Mouse (Mus musculus) erythroblast, embryonic 14.5 days (primary cell): Measurements from ENCODE around the gene Csnk1g2. TPM values are rescaled to one million over a fixed set of nuclear protein-coding genes. Genes with fewer than 3 reads are reported as not detected.

Source experiments
- H3K27me3 ChIP-seq: 2 replicates; pipeline ENCODE4 v1.6.1; 2012; ENCODE audit warnings: inconsistent platforms; ENCODE audit not compliant: control insufficient read depth
- H3K36me3 ChIP-seq: 2 replicates; pipeline ENCODE4 v1.6.1; 2012; ENCODE audit warnings: mild to moderate bottlenecking, inconsistent platforms; ENCODE audit not compliant: control insufficient read depth
- H3K4me1 ChIP-seq: 2 replicates; pipeline ENCODE4 v1.6.1; 2012; ENCODE audit warnings: inconsistent platforms; ENCODE audit not compliant: control insufficient read depth
- H3K4me3 ChIP-seq: replicated peaks from 2 replicates; pipeline ENCODE3; 2012; ENCODE audit warnings: moderate library complexity, mild to moderate bottlenecking, inconsistent platforms
- H3K9me3 ChIP-seq: 2 replicates; pipeline ENCODE4 v1.6.1; 2012; ENCODE audit warnings: low read length, inconsistent platforms, mixed read lengths; ENCODE audit not compliant: control insufficient read depth
- GATA1 ChIP-seq: IDR thresholded peaks from 2 replicates; pipeline ENCODE4 v1.6.1; 2012; ENCODE audit warnings: low read length, inconsistent platforms, mixed read lengths
- TAL1 ChIP-seq: IDR thresholded peaks from 3 replicates; pipeline ENCODE4 v1.6.1; 2012; ENCODE audit warnings: low read length, inconsistent platforms, mixed read lengths
- polyA plus RNA-seq: library from polyadenylated mRNA; stranded (reverse); fragments of >175 nt; gene quantifications from 2 replicates; pipeline ENCODE4 v1.2.3, GENCODE M21; 2012

Csnk1g2 gene
- polyA plus RNA-seq, 1 experiment, result 33.9 TPM

DNA sequence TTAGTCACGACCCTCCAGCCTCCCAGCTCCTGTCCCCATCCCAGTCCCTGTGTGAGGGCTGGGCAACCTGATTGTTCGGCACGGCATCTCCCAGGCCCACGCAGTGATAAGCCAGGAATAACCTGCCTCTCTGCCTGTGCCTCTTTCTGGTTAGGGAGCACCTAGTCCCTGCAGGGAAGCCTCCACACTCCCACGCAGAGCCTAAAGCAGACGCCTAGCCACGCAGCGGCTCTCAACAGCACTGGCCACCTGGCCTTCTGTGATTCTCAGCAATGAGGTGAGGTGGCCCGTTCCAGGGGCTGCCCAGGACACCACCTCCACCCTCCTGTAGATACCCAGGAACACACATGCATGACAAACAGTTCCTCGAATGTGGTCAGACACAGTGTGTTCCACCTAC is 27.8 kb downstream of the Csnk1g2 start:
- no peaks in the 10 kb centered on the region for H3K9me3 ChIP-seq
- H3K4me3 ChIP-seq, result no peak overlapping the region
- TF ChIP-seq GATA1, result no peak
- no peaks in the 10 kb centered on the region for H3K27me3 ChIP-seq
- peaks cover 38% of the 10 kb centered on the region for H3K4me1 ChIP-seq
- H3K36me3 ChIP-seq, result peaks cover 15% of the 10 kb centered on the region

DNA sequence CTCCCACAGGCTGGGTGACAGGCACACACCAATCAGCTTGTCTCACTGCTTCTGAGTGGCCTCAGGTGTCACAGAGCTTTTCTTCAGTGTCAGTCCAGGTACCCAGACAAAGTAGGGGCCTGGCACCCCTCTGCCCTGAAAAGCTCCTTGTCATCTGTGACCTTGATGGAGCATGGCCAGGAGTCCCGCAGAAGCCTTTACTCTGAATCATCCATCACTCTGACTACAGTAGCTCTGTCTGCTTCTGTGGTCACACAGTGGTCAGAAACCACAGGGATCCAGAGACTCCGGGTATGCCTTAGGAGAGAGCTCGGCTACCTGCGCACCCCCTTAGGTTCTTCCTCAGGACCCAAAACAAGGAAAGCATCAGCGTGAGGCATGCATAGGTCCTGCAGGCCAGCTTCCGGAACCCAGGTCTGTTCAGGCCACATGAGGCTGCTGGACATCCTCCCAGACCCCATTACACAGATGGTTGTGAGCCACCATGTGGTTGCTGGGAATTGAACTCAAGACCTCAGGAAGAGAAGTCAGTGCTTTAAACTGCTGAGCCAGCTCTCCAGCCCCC is 30.6 kb downstream of the Csnk1g2 start:
- Histone ChIP-seq H3K36me3 (peaks cover 8% of the 10 kb centered on the region), H3K9me3 (no peaks in the 10 kb centered on the region), H3K4me3 (no peak overlapping the region), H3K27me3 (no peaks in the 10 kb centered on the region), H3K4me1 (peaks cover 64% of the 10 kb centered on the region)
- TF ChIP-seq GATA1, result no peak
- no peak for TF ChIP-seq TAL1

GRCm38 (mm10) chr10:80654866-80655265 is 32.2 kb downstream of the Csnk1g2 start:
- H3K4me3 ChIP-seq, result peak overlapping the region; percentile 5
- no peaks in the 10 kb centered on the region for H3K27me3 ChIP-seq
- H3K4me1 ChIP-seq, result peaks cover 71% of the 10 kb centered on the region
- H3K9me3 ChIP-seq, result no peaks in the 10 kb centered on the region
- TF ChIP-seq GATA1, result no peak
- no peak for TF ChIP-seq TAL1
- peaks cover 5% of the 10 kb centered on the region; the same call in 1 of the 2 replicates for H3K36me3 ChIP-seq

DNA sequence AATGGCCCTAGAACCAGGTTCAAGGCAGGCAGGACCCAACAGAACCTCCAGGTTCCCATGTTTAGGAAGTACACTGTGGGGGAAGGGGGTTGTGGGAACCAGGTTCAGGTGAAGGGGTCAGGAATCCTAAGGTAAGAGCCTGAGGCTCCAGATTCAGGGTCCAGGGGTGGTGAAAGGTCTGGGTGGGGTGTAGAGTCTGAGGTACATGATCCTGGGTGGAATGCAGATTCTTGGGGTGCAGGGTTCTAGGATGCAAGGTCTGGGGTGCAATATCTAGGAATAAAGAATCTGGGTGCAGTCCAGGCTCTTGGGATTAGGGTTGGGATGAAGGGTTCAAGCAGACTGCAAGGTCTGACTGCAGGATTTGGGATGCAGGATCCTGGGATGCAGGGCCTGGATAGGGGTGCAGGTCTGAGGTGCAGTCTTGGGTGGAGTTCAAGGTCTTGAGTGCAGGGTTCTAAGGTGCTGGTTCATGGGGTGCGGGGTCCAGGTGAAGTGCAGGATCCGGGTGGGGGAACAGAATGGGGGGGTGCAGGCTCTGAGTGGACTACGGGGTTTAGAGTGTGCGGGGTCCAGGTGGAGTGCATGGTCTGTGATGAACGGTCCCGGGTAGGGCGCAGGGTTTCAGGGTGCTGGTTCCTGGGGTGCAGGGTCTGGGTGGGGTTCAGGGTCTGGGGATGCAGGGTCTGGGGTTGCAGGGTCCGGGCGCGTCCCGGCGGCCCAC is 32.9 kb downstream of the Csnk1g2 start:
- TF ChIP-seq TAL1 (no peak), GATA1 (no peak)
- Histone ChIP-seq H3K4me3 (peak overlapping the region; percentile 87), H3K36me3 (peaks cover 5% of the 10 kb centered on the region; the same call in 1 of the 2 replicates), H3K27me3 (no peaks in the 10 kb centered on the region), H3K9me3 (no peaks in the 10 kb centered on the region), H3K4me1 (peaks cover 67% of the 10 kb centered on the region)

DNA sequence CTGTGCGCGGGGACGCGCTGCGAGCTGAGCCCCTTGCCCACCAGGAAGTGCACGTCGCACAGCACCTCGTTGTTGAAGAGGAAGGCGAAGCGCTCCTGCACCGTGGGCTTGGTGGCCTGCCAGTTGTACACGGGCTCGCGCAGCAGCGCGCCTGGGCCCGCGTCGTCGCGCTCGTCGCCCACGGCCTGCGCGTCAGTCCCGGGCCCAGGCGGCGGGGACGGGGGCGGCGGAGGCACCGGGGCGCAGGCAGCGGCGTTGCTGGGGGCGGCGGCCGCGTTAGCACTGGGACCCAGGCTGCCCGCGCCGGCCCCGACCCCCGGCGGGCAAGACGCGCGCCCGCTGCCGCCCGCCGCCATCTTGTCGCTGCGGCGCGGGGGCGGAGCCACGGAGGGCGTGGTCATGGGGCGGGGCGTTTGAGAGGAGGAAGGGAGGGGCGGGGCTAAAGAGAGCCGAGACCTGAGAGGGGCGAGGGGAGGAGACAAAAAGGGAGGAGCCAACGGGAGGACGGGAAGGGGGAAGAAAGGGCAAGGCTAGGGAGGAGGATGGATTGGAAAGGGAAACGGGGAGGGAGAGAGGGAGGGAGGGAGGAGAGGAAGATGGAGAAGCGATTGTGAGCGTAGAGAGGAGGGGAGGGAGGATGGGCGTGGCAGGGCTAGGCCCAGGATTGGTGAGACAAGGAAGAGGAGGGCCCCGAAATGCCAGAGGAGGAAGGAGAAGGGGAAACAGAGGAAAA is 33.7 kb downstream of the Csnk1g2 start:
- H3K4me3 ChIP-seq, result peak overlapping the region; percentile 87
- no peaks in the 10 kb centered on the region for H3K9me3 ChIP-seq
- H3K4me1 ChIP-seq, result peaks cover 71% of the 10 kb centered on the region
- no peaks in the 10 kb centered on the region for H3K27me3 ChIP-seq
- peaks cover 5% of the 10 kb centered on the region; the same call in 1 of the 2 replicates for H3K36me3 ChIP-seq
- TF ChIP-seq TAL1 (no peak), GATA1 (no peak)

DNA sequence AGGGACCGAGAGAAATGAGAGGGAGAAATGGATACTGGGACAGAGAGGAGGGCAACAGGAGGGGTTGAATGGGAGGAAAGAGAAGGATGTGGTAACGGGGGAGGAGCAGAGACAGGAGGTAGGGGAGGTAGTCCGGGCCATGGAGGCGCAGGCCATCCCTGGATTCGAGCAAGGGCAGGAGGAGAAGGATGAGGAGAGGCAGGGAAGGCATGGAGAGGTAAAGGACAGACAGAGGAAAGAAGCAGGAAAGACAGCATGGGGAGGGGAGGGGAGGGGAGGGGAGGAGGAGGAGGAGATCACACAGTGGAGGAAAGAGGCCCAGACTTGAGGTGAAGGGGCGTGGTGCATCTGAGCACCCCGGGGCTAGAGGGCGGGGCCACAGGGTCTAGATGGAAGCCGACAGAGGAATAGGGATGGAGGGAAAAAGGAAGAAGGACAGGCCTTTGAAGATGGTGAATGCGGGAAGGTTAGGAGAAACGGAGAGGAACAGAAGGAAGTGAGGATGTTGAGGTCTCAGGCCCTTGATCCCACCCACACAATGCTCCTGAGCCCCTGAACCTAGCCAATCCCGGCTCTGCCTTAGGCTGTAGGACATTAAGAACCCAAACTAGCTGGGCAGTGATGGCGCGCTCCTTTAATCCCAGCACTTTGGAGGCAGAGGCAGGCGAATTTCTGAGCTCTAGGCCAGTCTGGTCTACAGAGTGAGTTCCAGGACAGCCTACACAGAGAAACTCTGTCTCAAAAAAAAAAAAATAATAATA is 34.4 kb downstream of the Csnk1g2 start, which contains the start of gene Btbd2:
Gene Btbd2 (minus strand): TSS at position 209 of the 761 bp plus-strand sequence.
- peak within 1 kb of the TSS; percentile 87 for H3K4me3 ChIP-seq
- H3K9me3 ChIP-seq, result no peaks in the 10 kb centered on the region
- no peaks in the 10 kb centered on the region for H3K27me3 ChIP-seq
- H3K36me3 ChIP-seq, result peaks cover 3% of the 10 kb centered on the region; the same call in 1 of the 2 replicates
- peaks cover 71% of the 10 kb centered on the region for H3K4me1 ChIP-seq
- no peak for TF ChIP-seq GATA1
- no peak for TF ChIP-seq TAL1

GRCm38 (mm10) chr10:80658194-80658840 is 35.7 kb downstream of the Csnk1g2 start:
- Histone ChIP-seq H3K27me3 (no peaks in the 10 kb centered on the region), H3K4me3 (no peak overlapping the region), H3K36me3 (no peaks in the 10 kb centered on the region; the same call in 1 of the 2 replicates), H3K9me3 (no peaks in the 10 kb centered on the region), H3K4me1 (peaks cover 74% of the 10 kb centered on the region)
- TF ChIP-seq TAL1, result no peak
- no peak for TF ChIP-seq GATA1

GRCm38 (mm10) chr10:80658841-80659202 is 36.2 kb downstream of the Csnk1g2 start:
- Histone ChIP-seq H3K4me3 (peak overlapping the region; percentile 43), H3K36me3 (no peaks in the 10 kb centered on the region; the same call in 1 of the 2 replicates), H3K9me3 (no peaks in the 10 kb centered on the region), H3K27me3 (no peaks in the 10 kb centered on the region), H3K4me1 (peaks cover 78% of the 10 kb centered on the region)
- TF ChIP-seq TAL1 (no peak), GATA1 (no peak)
